Mouse (Mus musculus): ENCODE data around the gene Alg11.

Gene Alg11

GRCm38 (mm10) chr8:22060446-22060889, at the start of gene Alg11:
Gene Alg11 (plus strand): TSS chr8:22060721.
- peak; percentile 99 for DNase-seq

- DNase-seq, result no peak
Measured at GRCm38 (mm10) chr8:22013034-22013707, 47.4 kb upstream of the Alg11 start.

- DNase-seq, result no peak
Measured at GRCm38 (mm10) chr8:22017731-22018130, 42.8 kb upstream of the Alg11 start.

- no peak for DNase-seq
Measured at GRCm38 (mm10) chr8:22019498-22019897, 41.0 kb upstream of the Alg11 start.

DNA sequence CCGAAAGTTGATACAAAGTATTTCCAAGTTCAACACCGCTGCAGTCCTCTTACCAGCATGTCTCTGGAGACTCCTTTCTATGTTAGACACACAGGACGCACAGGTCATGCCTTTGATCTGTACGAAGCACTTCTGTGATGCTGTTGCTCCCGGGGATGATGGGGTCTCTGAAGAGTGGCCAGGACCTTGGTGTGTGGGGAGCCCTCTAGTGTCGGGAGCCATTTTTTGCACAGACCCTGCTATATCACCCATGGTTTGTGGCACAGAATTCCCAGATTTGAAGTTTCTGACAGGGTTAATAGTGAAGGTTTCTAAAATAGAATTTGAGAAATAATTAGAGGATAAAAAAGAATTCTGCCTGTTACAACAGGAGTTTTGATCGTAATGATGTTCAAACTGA, 38.3 kb upstream of the Alg11 start:
- no peak for DNase-seq

GRCm38 (mm10) chr8:22025241-22025640, 35.3 kb upstream of the Alg11 start:
- DNase-seq, result no peak

DNA sequence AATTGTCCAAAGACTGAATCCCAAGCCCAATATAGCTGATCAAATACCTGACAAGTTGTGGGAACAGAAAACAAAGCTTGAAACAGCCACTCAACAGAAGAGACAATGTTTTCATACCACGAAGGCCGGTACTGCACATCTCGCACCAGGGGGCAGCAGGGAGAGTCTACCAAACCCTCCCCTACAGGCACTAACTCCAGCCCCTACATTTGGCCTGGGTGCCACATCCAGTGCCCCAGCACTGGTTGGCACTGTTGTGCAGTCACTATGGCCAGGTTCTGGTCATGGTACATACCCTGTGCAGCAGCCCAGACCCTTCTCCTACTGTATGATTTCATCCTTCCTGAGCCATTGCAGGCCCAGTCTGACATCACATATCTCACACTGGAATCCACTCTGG, 31.5 kb upstream of the Alg11 start:
- DNase-seq, result no peak

DNA sequence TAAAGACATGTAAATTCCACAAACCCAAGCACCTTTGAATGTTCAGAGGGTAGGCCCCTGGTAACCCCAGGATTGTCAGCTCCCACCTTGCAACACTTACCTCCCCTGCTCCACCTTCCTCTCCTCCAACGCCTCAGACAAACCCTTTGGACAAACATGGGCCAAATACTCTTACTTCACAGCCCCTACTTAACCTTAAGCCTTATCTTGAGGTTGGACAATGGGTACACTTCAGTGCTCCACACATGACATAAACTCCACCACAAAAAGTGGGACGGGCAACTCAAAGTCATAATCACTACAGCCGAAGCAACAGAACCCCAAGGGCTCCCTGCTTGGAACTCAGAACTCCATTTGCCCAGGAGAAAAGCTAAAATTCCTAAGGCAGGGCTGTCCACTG, 29.5 kb upstream of the Alg11 start:
- DNase-seq, result no peak

DNA sequence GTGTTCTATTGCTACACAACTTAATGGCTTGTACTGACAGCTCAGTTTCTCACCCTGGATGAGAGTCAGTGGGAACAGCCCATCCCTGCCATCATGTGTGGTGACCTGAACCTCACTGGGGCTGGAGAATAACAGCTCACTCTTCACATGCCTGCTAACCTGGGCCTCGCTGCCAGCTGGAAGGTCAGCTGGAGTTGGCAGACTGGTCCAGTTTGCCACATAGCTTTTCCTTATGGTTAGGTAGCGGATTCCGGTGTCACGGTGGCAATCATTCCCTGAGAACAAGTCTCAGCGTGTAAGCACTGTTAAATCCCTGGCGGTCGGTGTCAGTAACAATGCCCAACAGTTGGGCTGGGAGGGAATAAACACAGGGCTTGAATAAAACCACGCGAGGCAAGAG, 24.4 kb upstream of the Alg11 start:
- no peak for DNase-seq

- no peak for DNase-seq
Measured at GRCm38 (mm10) chr8:22037022-22037421, 23.5 kb upstream of the Alg11 start.

DNA sequence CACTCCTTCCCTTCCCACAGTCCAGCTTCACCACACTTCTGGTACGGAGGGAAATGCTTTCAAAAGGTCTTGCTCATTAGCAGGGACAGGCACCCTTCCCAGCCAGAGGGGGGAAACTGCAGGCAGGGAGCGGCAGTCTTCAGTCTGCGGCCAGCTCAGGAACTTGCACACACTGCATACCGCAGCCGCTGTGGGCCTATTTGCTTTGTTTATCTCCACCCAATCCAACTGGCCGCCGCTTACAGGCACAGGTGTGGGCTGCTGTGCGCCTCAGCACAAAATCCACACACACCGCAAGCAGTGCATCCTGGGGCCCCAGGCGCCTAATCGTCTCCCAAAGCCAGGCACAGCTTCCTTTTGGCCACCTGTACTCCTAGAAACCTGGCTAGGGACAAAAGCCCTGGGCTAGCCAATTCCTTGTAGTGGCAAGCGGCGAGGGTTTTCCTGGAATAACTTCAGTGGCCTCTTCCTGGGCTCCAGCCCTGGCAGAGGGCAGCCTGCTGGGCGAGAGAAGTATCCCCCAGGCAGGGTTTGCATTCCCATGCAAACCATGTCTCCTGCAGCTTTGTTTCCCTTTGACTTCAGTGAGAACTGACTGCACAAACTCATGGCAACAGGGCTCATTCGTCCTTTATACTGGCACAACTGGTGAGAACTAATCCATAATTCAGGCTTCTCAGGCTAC, 20.9 kb upstream of the Alg11 start:
- no peak for DNase-seq

DNA sequence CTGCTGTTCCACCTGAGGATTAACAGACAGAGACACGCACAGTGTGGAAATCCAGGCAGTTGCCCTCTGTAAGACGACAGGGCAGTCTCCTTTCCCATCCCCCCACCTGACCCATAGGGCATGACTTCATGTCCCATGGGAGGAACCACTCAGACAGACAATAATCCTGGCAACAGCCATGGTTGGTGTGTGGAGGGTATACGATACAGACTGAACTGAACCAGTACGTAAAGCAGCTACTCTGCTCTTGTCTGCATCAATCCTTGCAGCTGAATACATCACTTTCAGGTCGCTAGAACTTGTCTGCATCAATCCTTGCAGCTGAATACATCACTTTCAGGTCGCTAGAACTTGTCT, 20.4 kb upstream of the Alg11 start:
- DNase-seq, result no peak

GRCm38 (mm10) chr8:22042515-22042914, 18.0 kb upstream of the Alg11 start:
- DNase-seq, result no peak

- DNase-seq, result no peak
Measured at GRCm38 (mm10) chr8:22043706-22044105, 16.8 kb upstream of the Alg11 start.

GRCm38 (mm10) chr8:22047699-22048464, 12.6 kb upstream of the Alg11 start:
- DNase-seq, result no peak

DNA sequence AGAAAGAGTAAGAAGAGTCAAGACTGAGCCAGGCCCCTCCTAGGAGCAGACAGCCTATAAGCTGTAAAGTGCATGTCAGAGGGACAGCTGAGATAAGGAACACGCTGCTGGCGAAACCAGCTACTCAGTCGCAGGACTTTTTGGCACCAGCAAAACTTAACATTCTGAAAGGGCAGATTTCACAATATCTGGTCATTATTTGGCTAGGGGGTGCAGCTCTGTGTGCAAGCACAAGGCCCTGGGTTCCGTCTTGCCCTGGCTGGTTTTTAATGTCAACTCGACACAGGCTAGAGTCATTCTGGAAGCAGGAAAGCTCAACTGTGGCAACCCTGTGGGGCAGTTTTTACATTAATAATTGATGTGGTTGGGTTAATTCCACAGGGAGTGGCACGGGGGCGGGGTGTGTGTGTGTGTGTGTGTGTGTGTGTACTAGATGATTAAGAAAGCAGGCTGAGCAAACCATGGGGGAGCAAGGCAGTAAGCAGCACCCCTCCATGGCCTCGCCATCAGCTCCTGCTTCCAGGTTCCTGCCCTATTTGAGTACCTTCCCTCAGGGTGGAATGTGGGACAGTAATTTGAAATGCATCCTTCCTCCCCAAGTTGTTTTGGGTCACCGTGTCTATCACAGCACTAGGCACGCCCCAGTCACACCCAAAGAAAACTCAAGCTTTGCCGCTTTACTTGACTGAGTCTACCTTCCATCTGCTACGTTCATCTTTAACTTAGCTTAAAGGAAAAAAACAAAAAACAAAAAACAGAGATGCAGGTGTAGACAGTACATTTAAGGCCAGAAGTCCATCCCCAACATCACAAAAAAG, 5.6 kb upstream of the Alg11 start:
- DNase-seq, result no peak

- DNase-seq, result no peak
Measured at GRCm38 (mm10) chr8:22055492-22055877, 5.0 kb upstream of the Alg11 start.

DNA sequence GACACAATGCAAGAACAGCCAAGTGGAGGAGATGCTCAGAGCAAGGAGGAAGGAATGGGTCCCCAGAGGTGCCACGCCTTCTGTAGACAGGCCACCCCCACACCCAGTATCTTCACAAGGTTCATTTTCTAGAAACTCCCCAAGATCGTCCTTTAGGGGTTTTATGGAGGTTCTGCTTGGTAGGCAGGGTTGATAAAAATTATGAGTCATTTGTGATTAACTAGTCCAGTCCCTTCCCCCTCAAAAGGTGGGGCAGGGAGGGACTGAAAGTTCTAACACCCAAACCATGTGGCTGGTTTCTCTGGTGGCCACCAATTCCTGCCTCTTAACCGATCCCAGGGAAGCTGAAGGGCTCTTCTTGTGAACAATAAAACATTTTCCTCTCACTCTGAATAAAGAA, 3.7 kb upstream of the Alg11 start:
- DNase-seq, result no peak

DNA sequence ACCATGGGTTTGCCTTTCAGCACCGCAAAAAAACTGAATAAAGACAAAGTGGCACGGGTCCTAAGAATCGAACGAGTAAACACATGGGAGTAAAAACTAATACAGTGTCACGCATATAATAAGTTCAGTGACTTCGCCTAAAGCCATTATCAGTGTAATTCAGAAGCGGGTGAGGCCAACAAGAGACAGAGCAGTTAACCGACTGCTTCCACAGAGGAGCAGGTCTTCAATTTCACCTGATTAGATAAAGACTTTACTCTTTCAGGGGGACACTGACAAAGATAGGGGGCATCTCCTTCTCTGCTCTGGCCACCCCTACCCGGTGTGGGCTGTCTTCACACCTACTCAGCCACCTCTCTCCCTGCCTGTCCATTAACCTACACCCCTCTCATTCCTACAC, 2.2 kb upstream of the Alg11 start:
- DNase-seq, result no peak

DNA sequence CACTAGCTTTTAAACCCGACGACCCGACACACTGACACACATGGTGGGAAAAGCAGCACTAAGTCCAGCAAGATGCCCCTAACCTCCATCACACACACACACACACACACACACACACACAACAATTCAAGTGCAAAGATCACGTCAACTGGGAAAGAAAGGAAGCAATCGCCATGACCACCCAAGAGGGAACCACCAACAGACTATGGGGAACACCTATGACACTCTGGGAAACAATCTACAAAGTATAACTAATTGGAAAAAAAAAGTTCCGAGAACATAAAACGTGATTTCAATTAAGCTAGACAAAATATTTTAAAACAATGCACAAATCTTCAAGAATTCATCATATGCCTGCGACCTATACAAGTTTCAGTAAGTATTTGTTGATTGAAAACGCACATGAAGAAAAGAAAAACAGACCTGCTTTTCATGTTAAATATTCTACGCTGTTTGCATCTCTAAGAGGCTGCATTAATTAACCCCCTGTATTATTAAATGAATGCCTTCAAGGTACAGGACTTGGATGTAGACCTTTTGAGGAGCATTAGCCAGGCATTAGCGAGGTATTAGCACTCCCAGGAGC, 1.3 kb upstream of the Alg11 start:
- DNase-seq, result no peak

DNA sequence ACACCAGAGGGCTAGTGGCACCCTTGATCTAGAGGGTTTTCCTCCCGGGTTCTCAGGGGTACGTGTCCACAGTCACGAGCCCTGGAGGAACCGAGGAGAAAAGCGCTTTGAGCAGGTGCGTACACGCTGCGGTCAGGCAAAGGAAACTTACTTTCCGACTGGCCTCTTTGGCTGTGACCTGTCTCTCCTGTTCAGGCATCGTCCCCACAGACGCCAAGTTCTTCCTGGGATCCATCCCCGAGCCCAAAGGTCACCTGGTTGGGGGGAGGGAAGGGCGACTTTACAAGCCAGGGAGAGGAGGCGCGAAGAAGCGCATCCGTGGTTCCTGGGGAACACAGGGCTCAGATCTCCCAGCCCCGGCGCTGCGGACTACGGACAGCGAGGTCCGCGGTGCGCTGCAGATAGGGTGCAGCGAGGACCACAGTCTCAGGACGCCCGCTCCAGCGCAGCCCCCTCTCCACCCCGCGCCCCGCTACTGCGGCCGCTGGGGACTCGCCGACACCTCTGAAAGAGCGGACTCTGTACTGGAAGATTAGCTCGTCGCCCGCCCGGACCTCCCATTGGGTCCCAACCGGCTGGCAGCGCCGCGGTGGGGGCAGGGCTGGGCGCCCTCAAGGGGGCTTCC, 588 bp upstream of the Alg11 start, which contains the start of gene Atp7b:
Gene Atp7b, minus strand, starts transcription at position 485 of the 625 bp plus-strand sequence.
- no peak for DNase-seq

GRCm38 (mm10) chr8:22061126-22061525, 605 bp downstream of the Alg11 start:
- DNase-seq, result no peak

All from layer of hippocampus, adult 9-11 months (tissue).